Comparison of ENCODE assay signal across 11 mouse cellular contexts in genomic region chr11:61577349-61577748, GRCm38 (mm10). TPM values are rescaled to one million over a fixed set of nuclear protein-coding genes. Genes with fewer than 3 reads are reported as not detected.
DNase-seq lines count a peak whose midpoint lies in the region; ATAC-seq and TF ChIP-seq lines count a peak whose summit lies in the region.
"Had no signal": no experiment of that assay in that cellular context is flagged by ENCODE, and none has a peak within 500 bp of the region (broad histone marks: within the 10 kb centered on the region; RNA-seq: fewer than 3 reads in every experiment).

No protein-coding gene starts in this region.

- TF ChIP-seq CTCF in lung, adult 2 months (IDR thresholded peaks at IDR 0.05; ENCODE audit: insufficient read depth, low read length), result no peak
- no peak for TF ChIP-seq CTCF in intestine, postnatal 0 days (IDR thresholded peaks at IDR 0.05; ENCODE audit: low read depth)

- no peak overlapping the region for H3K9ac ChIP-seq in lung, embryonic 15.5 days
- H3K9ac ChIP-seq in intestine, postnatal 0 days (ENCODE audit: low read depth, low read length), result no peak overlapping the region
- H3K9ac ChIP-seq in stomach, embryonic 16.5 days (ENCODE audit: low read length), result no peak overlapping the region

- no peaks in the 10 kb centered on the region; the same call in 1 of the 2 replicates for H3K36me3 ChIP-seq in lung, embryonic 15.5 days
- H3K36me3 ChIP-seq in intestine, postnatal 0 days (ENCODE audit: control insufficient read depth, insufficient read depth), result no peaks in the 10 kb centered on the region
- no peaks in the 10 kb centered on the region for H3K36me3 ChIP-seq in stomach, embryonic 16.5 days (ENCODE audit: control insufficient read depth, insufficient read depth, low read length)

- peaks cover 20% of the 10 kb centered on the region for H3K4me1 ChIP-seq in lung, embryonic 15.5 days
- H3K4me1 ChIP-seq in lung, adult 2 months (ENCODE audit: control insufficient read depth, insufficient read depth, low read length), result peaks cover 6% of the 10 kb centered on the region; the same call in 1 of the 2 replicates
- no peaks in the 10 kb centered on the region for H3K4me1 ChIP-seq in intestine, postnatal 0 days (replicated peaks; ENCODE audit: control insufficient read depth, insufficient read depth, low read length)
- H3K4me1 ChIP-seq in stomach, embryonic 16.5 days (ENCODE audit: control insufficient read depth, insufficient read depth, low read length), result 0 out of 2 replicates have a peak, but pooled peaks cover 9% of the 10 kb centered on the region

- ATAC-seq in lung, embryonic 15.5 days (ENCODE audit: borderline replicate concordance, extremely low read depth, low FRiP score, low TSS enrichment), result no peak
- no peak for ATAC-seq in intestine, postnatal 0 days
- ATAC-seq in stomach, embryonic 16.5 days (ENCODE audit: insufficient read depth, low FRiP score), result no peak

- no peaks in the 10 kb centered on the region for H3K27me3 ChIP-seq in lung, embryonic 15.5 days
- no peaks in the 10 kb centered on the region for H3K27me3 ChIP-seq in intestine, postnatal 0 days (replicated peaks; ENCODE audit: control insufficient read depth, insufficient read depth, low read length)
- no peaks in the 10 kb centered on the region for H3K27me3 ChIP-seq in stomach, embryonic 16.5 days (ENCODE audit: control insufficient read depth, insufficient read depth, low read length)

- peak; percentile 34 for DNase-seq in cerebellum, adult 9-10 months
- no peak for DNase-seq in cerebellum, postnatal 14 days
- DNase-seq in lung, adult 2 months, result no peak
- no peak for DNase-seq in testis, postnatal 14 days (ENCODE audit: low spot score)
- no peak for DNase-seq in layer of hippocampus, postnatal 14 days (ENCODE audit: low spot score in 2 of 2)
- DNase-seq: kidney, adult 11 months; spleen, adult 18-20 months had no signal

- no peaks in the 10 kb centered on the region for H3K9me3 ChIP-seq in lung, embryonic 15.5 days
- H3K9me3 ChIP-seq in intestine, postnatal 0 days (ENCODE audit: control insufficient read depth), result no peaks in the 10 kb centered on the region
- no peaks in the 10 kb centered on the region for H3K9me3 ChIP-seq in stomach, embryonic 16.5 days (replicated peaks; ENCODE audit: control insufficient read depth, low read length)

- peak overlapping the region; percentile 93; the same call in 1 of the 2 replicates for H3K4me2 ChIP-seq in lung, embryonic 15.5 days
- peak overlapping the region; percentile 100; the same call in 1 of the 2 replicates for H3K4me2 ChIP-seq in intestine, postnatal 0 days (replicated peaks; ENCODE audit: low read depth)
- 0 out of 2 replicates have a peak overlapping the region, but pooled peaks have one; percentile 77 for H3K4me2 ChIP-seq in stomach, embryonic 16.5 days (ENCODE audit: low read depth, low read length)

- H3K4me3 ChIP-seq in lung, embryonic 15.5 days, result no peak overlapping the region
- H3K4me3 ChIP-seq in lung, adult 2 months (replicated peaks; ENCODE audit: extremely low read depth, low read depth, low read length), result no peak overlapping the region
- H3K4me3 ChIP-seq in intestine, postnatal 0 days (ENCODE audit: low read depth, low read length), result 0 out of 2 replicates have a peak overlapping the region, but pooled peaks have one; percentile 86
- H3K4me3 ChIP-seq in stomach, embryonic 16.5 days (replicated peaks; ENCODE audit: low read length), result no peak overlapping the region
- H3K4me3 ChIP-seq: megakaryocyte, embryonic 14.5 days had no signal

- H3K27ac ChIP-seq in lung, embryonic 15.5 days, result no peak overlapping the region
- no peak overlapping the region for H3K27ac ChIP-seq in intestine, postnatal 0 days (ENCODE audit: low read depth, low read length)
- H3K27ac ChIP-seq in stomach, embryonic 16.5 days (ENCODE audit: low read length), result no peak overlapping the region

- no peak for TF ChIP-seq POLR2A in lung, adult 2 months (IDR thresholded peaks at IDR 0.05; ENCODE audit: borderline replicate concordance, extremely low read depth, low read depth, low read length)

RNA-seq across cellular contexts. Expression of gene Epn2, which starts 2.1 kb away (rescaled TPM):
- polyA plus RNA-seq in lung, embryonic 15.5 days (2015; fragmentation: Nextera tagmentation; extraction: Ambion mirVana), result 25.2 and 26.1 TPM in 2 replicates
- 74.0 and 84.5 TPM in 2 replicates for polyA plus RNA-seq in lung, adult 2 months (2012; rRNA removed)
- 13.5 and 14.4 TPM in 2 replicates for polyA plus RNA-seq in intestine, postnatal 0 days (2015; fragmentation: Nextera tagmentation; extraction: Ambion mirVana)
- polyA plus RNA-seq in stomach, embryonic 16.5 days (2015; fragmentation: Nextera tagmentation; extraction: Ambion mirVana), result 20.7 and 20.9 TPM in 2 replicates
- total RNA-seq in layer of hippocampus, postnatal 14 days (2021), result 100 to 1,000 TPM; 147 to 158 TPM
